Mouse (Mus musculus) small intestine, adult 10 weeks (tissue): ENCODE measurements around the gene Mlxip. TPM values are rescaled to one million over a fixed set of nuclear protein-coding genes. Genes with fewer than 3 reads are reported as not detected.

Experiments
- polyA plus RNA-seq: library from polyadenylated mRNA; stranded (reverse); fragments of 350-450 nt; fragmentation: Illumina TruSeq; extraction: RNeasy Lipid Tissue Mini Kit (QIAGEN cat#74804); gene quantifications from one replicate; pipeline ENCODE4 v1.2.3, GENCODE M21; 2014; ENCODE audit warnings: low replicate concordance

Mlxip gene
- 10.8 TPM for polyA plus RNA-seq

GRCm38 (mm10) chr5:123394303-123394956 is at the start of gene Mlxip:
Gene Mlxip, plus strand, starts transcription at chr5:123394798.

GRCm38 (mm10) chr5:123489112-123489785 is 94.7 kb downstream of the Mlxip start, which contains the start of the genes Lrrc43 and Il31:
Gene Lrrc43, plus strand, starts transcription at chr5:123489305.
Gene Il31, minus strand, starts transcription at chr5:123489489.

Other genes starting within 250 kb of the Mlxip start
- gene Psmd9, start 225.4 kb upstream of the Mlxip start, polyA plus RNA-seq = 3.3 TPM
- gene Hpd, start 212.1 kb upstream of the Mlxip start, polyA plus RNA-seq = 1.7 TPM
- not detected for gene Wdr66, start 142.7 kb upstream of the Mlxip start, polyA plus RNA-seq
- 2.0 TPM for gene Bcl7a, start 51.0 kb upstream of the Mlxip start, polyA plus RNA-seq
- not detected for gene Lrrc43, start 94.5 kb downstream of the Mlxip start, polyA plus RNA-seq
- gene Il31, start 94.7 kb downstream of the Mlxip start, polyA plus RNA-seq = not detected
- gene B3gnt4, start 115.7 kb downstream of the Mlxip start, polyA plus RNA-seq = not detected
- 60.3 TPM for gene Diablo, start 129.4 kb downstream of the Mlxip start, polyA plus RNA-seq
- not detected for gene Gm49027, start 130.7 kb downstream of the Mlxip start, polyA plus RNA-seq
- 8.2 TPM for gene Vps33a, start 178.2 kb downstream of the Mlxip start, polyA plus RNA-seq